Mouse (Mus musculus) embryonic facial prominence, embryonic 15.5 days (tissue): ENCODE data around the gene Gm49387. TPM values are rescaled to one million over a fixed set of nuclear protein-coding genes. Genes with fewer than 3 reads are reported as not detected.

Experiments
- ATAC-seq: fragments of 200-750 bp; cut with Nextera tagmentation; 2 replicates; pipeline ENCODE4 v1.8.0; 2017; ENCODE audit warnings: low read depth, moderate TSS enrichment; ENCODE audit not compliant: insufficient number of reproducible peaks, low FRiP score, low TSS enrichment
- H3K27ac ChIP-seq: fragments of 300-500 bp; sonication (generic); replicated peaks from 2 replicates; pipeline ENCODE4 v1.5.1; 2015; ENCODE audit warnings: mild to moderate bottlenecking, inconsistent platforms
- H3K27me3 ChIP-seq: fragments of 300-500 bp; sonication (generic); 2 replicates; pipeline ENCODE4 v1.6.1; 2015; ENCODE audit warnings: inconsistent platforms
- H3K36me3 ChIP-seq: fragments of 300-500 bp; sonication (generic); 2 replicates; pipeline ENCODE4 v1.6.1; 2015; ENCODE audit warnings: mild to moderate bottlenecking, inconsistent platforms
- H3K4me1 ChIP-seq: fragments of 300-500 bp; sonication (generic); 2 replicates; pipeline ENCODE4 v1.6.1; 2015; ENCODE audit warnings: inconsistent platforms
- H3K4me2 ChIP-seq: fragments of 300-500 bp; sonication (generic); replicated peaks from 2 replicates; pipeline ENCODE4 v1.6.1; 2015; ENCODE audit warnings: mild to moderate bottlenecking, inconsistent platforms
- H3K4me3 ChIP-seq: fragments of 300-500 bp; sonication (generic); replicated peaks from 2 replicates; pipeline ENCODE4 v1.5.1; 2015; ENCODE audit warnings: mild to moderate bottlenecking, inconsistent platforms
- H3K9ac ChIP-seq: fragments of 300-500 bp; sonication (generic); 2 replicates; pipeline ENCODE4 v1.6.1; 2015; ENCODE audit warnings: inconsistent platforms
- H3K9me3 ChIP-seq: fragments of 300-500 bp; sonication (generic); replicated peaks from 2 replicates; pipeline ENCODE4 v1.6.1; 2016; ENCODE audit warnings: inconsistent platforms
- WGBS: fragments of 180-500 bp; shearing (Covaris S2); methylation state at CpG from one replicate; pipeline ENCODE4 v1.1.7; 2015; 5-methylcytosine and 5-hydroxymethylcytosine counted together
- polyA plus RNA-seq: library from polyadenylated mRNA; unstranded; fragments of >200 nt; fragmentation: Nextera tagmentation; extraction: Ambion mirVana; gene quantifications from 2 replicates; pipeline ENCODE4 v1.2.1, GENCODE M21; 2015

Gm49387 gene
- polyA plus RNA-seq, 1 experiment from 2014 or later: 3.8 TPM

DNA sequence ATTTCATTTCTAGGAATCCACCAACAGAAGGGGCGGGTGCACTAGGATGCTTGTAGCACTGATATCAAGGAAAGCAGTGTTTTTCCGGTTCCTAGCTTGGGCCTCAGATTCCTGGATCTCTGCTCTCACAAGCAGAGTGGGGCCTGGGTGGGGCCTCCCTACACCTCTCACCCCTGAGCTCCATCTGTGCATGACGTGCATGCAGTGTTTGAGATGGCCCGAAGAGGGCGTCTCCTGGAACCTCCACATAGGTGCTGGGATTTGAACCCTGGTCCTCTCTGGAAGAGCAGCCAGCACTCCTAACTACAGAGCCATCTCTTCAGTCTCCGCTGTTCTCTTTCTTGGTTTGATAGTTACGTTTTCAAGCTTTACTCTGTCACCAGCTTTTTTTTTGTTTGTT is 85.7 kb downstream of the Gm49387 start:
- Histone ChIP-seq H3K4me3 (no peak overlapping the region), H3K4me1 (0 out of 2 replicates have a peak, but pooled peaks cover 5% of the 10 kb centered on the region), H3K27me3 (no peaks in the 10 kb centered on the region), H3K27ac (no peak overlapping the region), H3K9me3 (no peaks in the 10 kb centered on the region), H3K36me3 (no peaks in the 10 kb centered on the region), H3K4me2 (no peak overlapping the region), H3K9ac (no peak overlapping the region)
- ATAC-seq: no peak
- 84% methylated on average over 7 of the region's 7 CpGs for WGBS

DNA sequence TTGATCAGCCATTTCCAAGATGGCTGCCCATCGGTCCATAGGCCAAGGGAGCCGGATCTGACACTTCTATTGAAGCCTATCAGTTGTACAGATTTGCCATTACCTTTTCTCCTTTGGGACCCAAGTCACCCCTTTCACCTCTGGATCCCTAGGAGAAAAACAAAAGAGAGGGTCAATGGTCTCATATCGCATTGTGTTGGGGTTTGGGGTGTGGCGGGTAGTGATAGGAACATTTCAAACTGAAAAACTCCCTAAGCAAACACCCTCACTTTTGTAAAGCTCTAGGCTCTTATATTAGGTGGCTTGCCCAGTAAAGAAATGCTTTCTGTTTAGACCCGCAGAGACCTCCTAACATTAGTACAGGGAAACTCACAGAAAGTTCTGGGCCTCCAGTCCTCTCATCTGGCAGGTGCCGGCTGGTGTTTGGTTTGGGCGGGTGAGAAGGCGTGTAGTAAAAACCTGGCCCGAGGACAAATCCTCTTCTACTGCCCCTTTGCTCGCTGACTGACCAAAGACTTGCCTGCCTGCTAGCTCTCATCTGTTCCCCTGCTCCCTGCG is 96.7 kb downstream of the Gm49387 start:
- Histone ChIP-seq H3K4me1 (0 out of 2 replicates have a peak, but pooled peaks cover 3% of the 10 kb centered on the region), H3K27me3 (no peaks in the 10 kb centered on the region), H3K4me2 (no peak overlapping the region), H3K9me3 (no peaks in the 10 kb centered on the region), H3K36me3 (no peaks in the 10 kb centered on the region), H3K4me3 (no peak overlapping the region), H3K9ac (no peak overlapping the region), H3K27ac (no peak overlapping the region)
- 75% methylated on average over 11 of the region's 11 CpGs for WGBS
- no peak for ATAC-seq

GRCm38 (mm10) chr14:31537298-31537697 is 103.4 kb downstream of the Gm49387 start:
- no peaks in the 10 kb centered on the region for H3K36me3 ChIP-seq
- no peak overlapping the region for H3K4me2 ChIP-seq
- H3K4me1 ChIP-seq: no peaks in the 10 kb centered on the region
- no peaks in the 10 kb centered on the region for H3K9me3 ChIP-seq
- H3K27ac ChIP-seq: no peak overlapping the region
- H3K27me3 ChIP-seq: no peaks in the 10 kb centered on the region
- no peak overlapping the region for H3K9ac ChIP-seq
- no peak for ATAC-seq
- no peak overlapping the region for H3K4me3 ChIP-seq
- WGBS: 76% methylated on average over 6 of the region's 6 CpGs

DNA sequence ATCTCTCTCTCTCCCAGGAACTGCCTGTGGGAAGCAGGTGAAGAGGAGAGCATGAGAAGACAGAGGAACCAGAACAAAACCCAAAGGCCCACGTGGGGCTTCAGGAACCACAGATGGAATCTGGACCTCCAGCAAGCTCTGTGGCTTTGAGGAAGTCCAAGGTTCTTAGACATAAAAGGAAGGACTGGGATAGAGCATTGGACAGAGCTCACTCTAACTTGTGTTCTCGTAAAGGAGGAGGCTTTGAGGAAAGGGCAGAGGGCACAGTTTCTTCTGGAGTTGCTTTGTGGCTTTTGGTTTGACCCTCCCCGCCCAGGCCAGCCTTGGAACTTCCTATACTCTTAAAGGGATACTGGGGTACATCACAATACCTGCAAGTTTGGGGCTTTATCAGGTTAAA is 108.0 kb downstream of the Gm49387 start:
- Histone ChIP-seq H3K4me2 (no peak overlapping the region), H3K9ac (no peak overlapping the region), H3K27me3 (no peaks in the 10 kb centered on the region), H3K4me3 (no peak overlapping the region), H3K4me1 (peaks cover 6% of the 10 kb centered on the region; the same call in 1 of the 2 replicates), H3K27ac (no peak overlapping the region), H3K9me3 (no peaks in the 10 kb centered on the region), H3K36me3 (no peaks in the 10 kb centered on the region)
- 47% methylated on average over 3 of the region's 3 CpGs for WGBS
- no peak for ATAC-seq

- no peak for ATAC-seq
- Histone ChIP-seq H3K4me1 (peaks cover 6% of the 10 kb centered on the region; the same call in 1 of the 2 replicates), H3K4me2 (0 out of 2 replicates have a peak overlapping the region, but pooled peaks have one; percentile 12), H3K36me3 (no peaks in the 10 kb centered on the region), H3K9ac (no peak overlapping the region), H3K27ac (peak overlapping the region; percentile 6; the same call in 1 of the 2 replicates), H3K9me3 (no peaks in the 10 kb centered on the region), H3K27me3 (no peaks in the 10 kb centered on the region), H3K4me3 (no peak overlapping the region)
- WGBS: 35% methylated on average over 12 of the region's 12 CpGs
These were observed 109.1 kb downstream of the Gm49387 start for GRCm38 (mm10) chr14:31531506-31532148.

DNA sequence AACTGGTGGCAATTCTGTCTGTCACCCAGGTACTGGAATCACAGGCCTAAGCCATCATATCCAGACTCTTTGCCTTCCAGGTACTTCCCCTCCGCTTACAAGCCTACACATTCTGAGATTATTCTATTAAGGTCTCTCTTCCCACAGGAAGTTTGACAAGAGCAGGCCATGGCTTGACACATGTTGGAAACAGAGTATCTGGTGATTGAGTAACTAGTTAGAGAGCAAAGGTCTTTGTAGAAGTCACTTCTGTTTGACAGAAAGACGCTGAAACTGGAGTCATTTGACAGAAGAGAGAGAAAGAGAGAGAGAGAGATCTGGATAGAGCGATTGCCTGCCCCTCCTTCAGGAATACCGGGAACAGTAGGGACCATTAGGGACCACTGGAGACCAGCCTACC is 109.8 kb downstream of the Gm49387 start:
- 86% methylated on average over 4 of the region's 4 CpGs for WGBS
- ATAC-seq: no peak
- Histone ChIP-seq H3K27ac (no peak overlapping the region), H3K4me3 (no peak overlapping the region), H3K9ac (no peak overlapping the region), H3K27me3 (no peaks in the 10 kb centered on the region), H3K4me2 (no peak overlapping the region), H3K36me3 (no peaks in the 10 kb centered on the region), H3K9me3 (no peaks in the 10 kb centered on the region), H3K4me1 (peaks cover 6% of the 10 kb centered on the region; the same call in 1 of the 2 replicates)

DNA sequence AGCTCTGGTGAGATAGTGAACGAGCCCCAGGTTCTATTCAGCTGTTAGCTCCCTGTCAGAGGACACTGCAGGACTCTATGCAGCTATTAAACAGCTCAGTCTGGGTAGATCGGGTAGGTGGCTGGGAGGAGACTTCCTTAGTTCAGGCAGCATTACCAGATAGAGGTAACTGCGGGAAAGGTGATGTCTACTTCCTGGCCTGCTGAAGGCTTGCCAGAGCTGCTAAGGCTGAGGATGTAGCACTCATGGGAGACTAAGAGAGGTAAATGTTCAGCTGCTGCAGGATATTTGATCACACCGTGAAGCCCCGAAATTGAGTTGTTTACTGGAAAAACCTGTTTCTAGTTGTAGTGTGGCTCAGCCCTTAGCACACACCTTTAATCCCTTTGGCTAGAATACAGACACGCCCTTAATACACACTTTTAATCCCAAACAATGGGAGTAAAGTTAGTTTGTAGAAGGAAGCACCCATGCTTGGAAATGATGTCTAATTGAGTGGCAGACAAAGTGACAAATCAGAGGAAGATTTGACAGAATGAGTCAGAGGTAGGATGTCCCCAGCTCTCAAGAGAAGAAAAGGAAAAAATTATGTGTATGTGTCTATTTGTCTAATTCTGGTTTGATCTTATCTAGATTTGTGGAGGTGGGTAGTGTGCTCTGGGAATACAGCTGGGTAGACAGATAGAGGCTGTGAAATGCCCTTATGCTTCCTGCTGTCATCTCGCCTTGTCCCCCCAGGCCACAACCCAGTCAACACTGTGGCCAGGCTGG is 115.5 kb downstream of the Gm49387 start:
- no peak for ATAC-seq
- 67% methylated on average over 7 of the region's 7 CpGs for WGBS
- no peaks in the 10 kb centered on the region for H3K27me3 ChIP-seq
- H3K4me2 ChIP-seq: no peak overlapping the region
- no peak overlapping the region for H3K9ac ChIP-seq
- no peaks in the 10 kb centered on the region for H3K4me1 ChIP-seq
- no peak overlapping the region for H3K27ac ChIP-seq
- H3K36me3 ChIP-seq: no peaks in the 10 kb centered on the region
- no peaks in the 10 kb centered on the region for H3K9me3 ChIP-seq
- H3K4me3 ChIP-seq: no peak overlapping the region

DNA sequence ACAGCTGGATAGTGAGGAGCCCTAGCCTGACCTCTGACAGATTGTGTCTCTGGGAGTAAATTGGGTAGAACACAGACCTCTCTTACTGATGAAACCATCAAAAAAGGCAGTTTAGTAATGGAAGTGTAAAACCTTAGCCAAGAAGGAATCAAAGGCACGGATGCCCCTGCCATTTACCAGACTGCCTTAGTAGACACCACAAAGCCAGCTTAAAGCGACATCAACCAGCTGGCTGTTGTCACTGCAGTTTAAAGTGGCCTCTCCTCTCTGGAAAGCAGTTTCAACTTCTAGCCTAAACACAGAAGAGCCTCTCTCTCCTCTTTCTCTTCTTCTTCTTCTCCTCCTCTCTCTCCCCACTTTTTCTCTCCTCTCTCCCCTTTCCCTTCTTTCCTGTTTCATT is 119.4 kb downstream of the Gm49387 start:
- 72% methylated on average over 2 of the region's 2 CpGs for WGBS
- ATAC-seq: no peak
- H3K4me1 ChIP-seq: no peaks in the 10 kb centered on the region
- no peaks in the 10 kb centered on the region for H3K27me3 ChIP-seq
- H3K9ac ChIP-seq: no peak overlapping the region
- H3K27ac ChIP-seq: no peak overlapping the region
- H3K4me2 ChIP-seq: no peak overlapping the region
- no peak overlapping the region for H3K4me3 ChIP-seq
- no peaks in the 10 kb centered on the region for H3K36me3 ChIP-seq
- no peaks in the 10 kb centered on the region for H3K9me3 ChIP-seq

DNA sequence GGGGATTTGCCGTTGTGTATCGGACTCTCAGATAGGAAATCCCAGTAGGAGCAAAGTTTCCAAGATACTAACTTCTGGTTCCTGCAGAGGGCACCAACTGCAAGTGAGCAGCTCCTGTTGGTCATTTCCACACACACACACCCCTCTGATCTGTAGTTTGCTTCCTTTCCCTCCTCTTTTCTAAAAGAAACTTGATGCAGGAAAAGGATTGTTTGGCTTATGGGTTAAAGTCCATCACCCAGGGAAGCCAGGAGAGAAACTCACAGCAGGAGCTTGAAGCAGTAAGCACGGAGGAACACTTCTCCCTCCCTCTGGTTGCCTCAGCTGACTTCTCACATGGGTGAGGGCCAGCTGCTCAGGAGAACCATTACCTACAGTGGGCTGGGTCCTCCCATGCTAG is 121.5 kb downstream of the Gm49387 start:
- Histone ChIP-seq H3K4me1 (no peaks in the 10 kb centered on the region), H3K9me3 (no peaks in the 10 kb centered on the region), H3K36me3 (no peaks in the 10 kb centered on the region), H3K27ac (no peak overlapping the region), H3K4me3 (no peak overlapping the region), H3K4me2 (no peak overlapping the region), H3K27me3 (no peaks in the 10 kb centered on the region), H3K9ac (no peak overlapping the region)
- WGBS: 35% methylated on average over 3 of the region's 3 CpGs
- no peak for ATAC-seq

- Histone ChIP-seq H3K4me2 (no peak overlapping the region), H3K36me3 (no peaks in the 10 kb centered on the region), H3K4me3 (no peak overlapping the region), H3K9me3 (no peaks in the 10 kb centered on the region), H3K27ac (no peak overlapping the region), H3K9ac (no peak overlapping the region), H3K4me1 (no peaks in the 10 kb centered on the region), H3K27me3 (no peaks in the 10 kb centered on the region)
- ATAC-seq: no peak
- WGBS: 86% methylated on average over 2 of the region's 2 CpGs
These were observed 124.8 kb downstream of the Gm49387 start for GRCm38 (mm10) chr14:31515895-31516294.

DNA sequence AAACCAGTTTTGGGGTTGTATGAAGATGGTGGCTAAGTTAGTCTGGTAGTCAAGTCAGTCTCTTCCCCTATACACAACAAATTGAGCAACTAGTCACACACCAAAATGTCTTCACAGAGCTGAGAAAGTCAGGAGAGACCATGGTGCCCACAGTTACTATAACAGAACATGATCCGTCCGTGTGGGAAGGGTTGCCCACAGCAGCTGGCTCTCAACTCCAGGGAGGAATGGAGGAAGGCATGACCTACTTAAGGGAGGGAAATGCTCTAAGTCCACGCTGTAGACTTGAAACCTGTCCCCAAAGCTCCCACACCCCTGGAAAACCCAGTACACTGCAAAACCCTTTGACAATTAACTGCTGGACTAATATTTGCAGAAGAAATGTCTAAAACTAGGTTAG is 130.4 kb downstream of the Gm49387 start:
- H3K9me3 ChIP-seq: no peaks in the 10 kb centered on the region
- no peak overlapping the region for H3K9ac ChIP-seq
- no peak overlapping the region for H3K27ac ChIP-seq
- no peak for ATAC-seq
- no peaks in the 10 kb centered on the region for H3K4me1 ChIP-seq
- H3K4me3 ChIP-seq: no peak overlapping the region
- no peak overlapping the region for H3K4me2 ChIP-seq
- 82% methylated on average over 3 of the region's 3 CpGs for WGBS
- peaks cover 43% of the 10 kb centered on the region for H3K36me3 ChIP-seq
- no peaks in the 10 kb centered on the region for H3K27me3 ChIP-seq
